Mouse (Mus musculus) embryonic facial prominence, embryonic 10.5 days (tissue): Measurements from ENCODE around the gene Gm49673. TPM values are rescaled to one million over a fixed set of nuclear protein-coding genes. Genes with fewer than 3 reads are reported as not detected.
"Not testable (repeated sequence)": the region's sequence is repeated elsewhere in the genome, so short reads cannot be mapped to it uniquely, and the experiment has no call there.

Experiments used
- DNase-seq: peaks from one replicate; pipeline ENCODE4 v3.0.0-alpha.2; 2017; ENCODE audit warnings: low spot score
- H3K27ac ChIP-seq: fragments of 300-500 bp; sonication (generic); replicated peaks from 2 replicates; pipeline ENCODE4 v1.5.1; 2016; ENCODE audit warnings: mild to moderate bottlenecking
- H3K27me3 ChIP-seq: fragments of 300-500 bp; sonication (generic); replicated peaks from 2 replicates; pipeline ENCODE4 v1.6.1; 2016; ENCODE audit warnings: low read depth, mild to moderate bottlenecking; ENCODE audit not compliant: poor library complexity, severe bottlenecking
- H3K36me3 ChIP-seq: fragments of 300-500 bp; sonication (generic); replicated peaks from 2 replicates; pipeline ENCODE4 v1.6.1; 2016; ENCODE audit warnings: mild to moderate bottlenecking, moderate library complexity
- H3K4me1 ChIP-seq: fragments of 300-500 bp; sonication (generic); 2 replicates; pipeline ENCODE4 v1.6.1; 2016
- H3K4me3 ChIP-seq: fragments of 300-500 bp; sonication (generic); 2 replicates; pipeline ENCODE4 v1.5.1; 2016; ENCODE audit warnings: mild to moderate bottlenecking, moderate library complexity
- H3K9me3 ChIP-seq: fragments of 300-500 bp; sonication (generic); 2 replicates; pipeline ENCODE4 v1.6.1; 2016; ENCODE audit warnings: mild to moderate bottlenecking
- WGBS: fragments of 180-500 bp; shearing (Covaris S2); methylation state at CpG from one replicate; pipeline ENCODE4 v1.1.7; 2016; 5-methylcytosine and 5-hydroxymethylcytosine counted together
- polyA plus RNA-seq: library from polyadenylated mRNA; unstranded; fragments of >200 nt; fragmentation: Nextera tagmentation; extraction: Ambion mirVana; gene quantifications from 2 replicates; pipeline ENCODE4 v1.2.1, GENCODE M21; 2016

The Gm49673 gene
- polyA plus RNA-seq, 1 experiment from 2014 or later, result not detected

- WGBS, result 100% methylated on average over 3 of the region's 6 CpGs
- H3K4me3 ChIP-seq, H3K27ac ChIP-seq, DNase-seq, H3K4me1 ChIP-seq, H3K27me3 ChIP-seq, H3K36me3 ChIP-seq, H3K9me3 ChIP-seq: not testable (repeated sequence)
Measured at GRCm38 (mm10) chr17:8124586-8124985, 23.0 kb downstream of the Gm49673 start.

GRCm38 (mm10) chr17:8122974-8123373 is 24.6 kb downstream of the Gm49673 start:
- not testable (repeated sequence) for H3K27me3 ChIP-seq, H3K4me1 ChIP-seq, DNase-seq, H3K9me3 ChIP-seq, H3K4me3 ChIP-seq, H3K36me3 ChIP-seq, H3K27ac ChIP-seq
- WGBS, result no CpG with 5 or more reads among the region's 3 CpGs

- not testable (repeated sequence) for H3K9me3 ChIP-seq, H3K4me1 ChIP-seq, H3K27me3 ChIP-seq, H3K4me3 ChIP-seq, H3K27ac ChIP-seq, H3K36me3 ChIP-seq, DNase-seq
- WGBS, result no CpG with 5 or more reads among the region's 6 CpGs
Measured at GRCm38 (mm10) chr17:8116928-8117327, 30.7 kb downstream of the Gm49673 start.

GRCm38 (mm10) chr17:8116378-8116777 is 31.2 kb downstream of the Gm49673 start:
- not testable (repeated sequence) for H3K27ac ChIP-seq, H3K27me3 ChIP-seq, H3K4me1 ChIP-seq, H3K9me3 ChIP-seq, H3K4me3 ChIP-seq, H3K36me3 ChIP-seq
- WGBS, result 73% methylated on average over 10 of the region's 11 CpGs
- DNase-seq, result peak; percentile 5

- H3K36me3 ChIP-seq, DNase-seq, H3K27me3 ChIP-seq, H3K4me3 ChIP-seq, H3K27ac ChIP-seq, H3K9me3 ChIP-seq, H3K4me1 ChIP-seq: not testable (repeated sequence)
- WGBS, result no CpG with 5 or more reads among the region's 1 CpGs
Measured at GRCm38 (mm10) chr17:8112199-8112598, 35.4 kb downstream of the Gm49673 start.

GRCm38 (mm10) chr17:8101297-8101609 is 46.3 kb downstream of the Gm49673 start:
- not testable (repeated sequence) for DNase-seq

GRCm38 (mm10) chr17:8100405-8101296 is 46.9 kb downstream of the Gm49673 start:
- not testable (repeated sequence) for DNase-seq, H3K27ac ChIP-seq, H3K4me3 ChIP-seq, H3K9me3 ChIP-seq, H3K27me3 ChIP-seq, H3K4me1 ChIP-seq, H3K36me3 ChIP-seq
- 35% methylated on average over 8 of the region's 26 CpGs for WGBS

More at GRCm38 (mm10) chr17:8101297-8101609, 46.3 kb downstream of the Gm49673 start:
- H3K27ac ChIP-seq, H3K4me1 ChIP-seq, H3K36me3 ChIP-seq, H3K4me3 ChIP-seq, H3K9me3 ChIP-seq, H3K27me3 ChIP-seq: not testable (repeated sequence)
- 49% methylated on average over 4 of the region's 6 CpGs for WGBS

- not testable (repeated sequence) for H3K4me1 ChIP-seq, H3K27ac ChIP-seq, H3K27me3 ChIP-seq, H3K36me3 ChIP-seq, H3K4me3 ChIP-seq, DNase-seq, H3K9me3 ChIP-seq
- WGBS, result 72% methylated on average over 5 of the region's 5 CpGs
Measured at GRCm38 (mm10) chr17:8096199-8096598, 51.4 kb downstream of the Gm49673 start.

- not testable (repeated sequence) for H3K36me3 ChIP-seq, DNase-seq, H3K4me1 ChIP-seq, H3K4me3 ChIP-seq, H3K27me3 ChIP-seq, H3K27ac ChIP-seq, H3K9me3 ChIP-seq
- 46% methylated on average over 3 of the region's 5 CpGs for WGBS
Measured at GRCm38 (mm10) chr17:8095653-8096052, 51.9 kb downstream of the Gm49673 start.

- not testable (repeated sequence) for H3K9me3 ChIP-seq, DNase-seq, H3K4me1 ChIP-seq, H3K27ac ChIP-seq, H3K4me3 ChIP-seq, H3K36me3 ChIP-seq, H3K27me3 ChIP-seq
- WGBS, result 57% methylated on average over 4 of the region's 18 CpGs
Measured at GRCm38 (mm10) chr17:8092537-8093526, 54.8 kb downstream of the Gm49673 start.

- H3K9me3 ChIP-seq, DNase-seq, H3K27me3 ChIP-seq, H3K36me3 ChIP-seq, H3K4me1 ChIP-seq, H3K4me3 ChIP-seq, H3K27ac ChIP-seq: not testable (repeated sequence)
- WGBS, result 91% methylated on average over 14 of the region's 14 CpGs
Measured at GRCm38 (mm10) chr17:8091320-8091719, 56.3 kb downstream of the Gm49673 start.

GRCm38 (mm10) chr17:8069847-8070246 is 77.7 kb downstream of the Gm49673 start:
- H3K4me1 ChIP-seq, H3K9me3 ChIP-seq, H3K36me3 ChIP-seq, H3K4me3 ChIP-seq, DNase-seq, H3K27me3 ChIP-seq, H3K27ac ChIP-seq: not testable (repeated sequence)
- 91% methylated on average over 2 of the region's 2 CpGs for WGBS
